Mouse (Mus musculus): ENCODE results near the gene Ola1. TPM values are rescaled to one million over a fixed set of nuclear protein-coding genes. Genes with fewer than 3 reads are reported as not detected.

The Ola1 gene
- total and polyA plus RNA-seq, 3 experiments, result 114 to 182 (median 175) TPM

DNA sequence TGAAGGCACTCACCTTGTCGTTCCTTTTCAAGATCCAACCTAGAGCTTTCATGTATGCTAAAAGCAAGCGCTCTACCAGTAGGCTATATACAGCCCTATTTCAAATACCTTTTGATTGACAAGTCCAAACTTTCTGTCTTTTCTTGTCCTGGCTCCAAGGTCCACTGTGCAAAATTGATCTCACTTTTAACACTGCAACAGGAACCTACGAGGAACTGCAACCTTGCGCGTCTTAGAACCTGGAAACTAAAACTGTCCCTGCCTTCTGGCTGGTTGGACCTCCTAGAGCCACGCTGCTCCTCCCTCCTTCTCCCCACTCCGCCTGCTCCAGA, 5.2 kb downstream of the Ola1 start:
- in situ Hi-C loops (cut with MboI; ENCODE audit: low pct_ligation_motif_present, low pct_unique_long_range_greater_than_20kb, low sequenced_read_pairs), result loop anchor here (10.0 kb wide), 1 partner anchor 51 kb away; no protein-coding TSS in a partner anchor
- peaks cover 8% of the 10 kb centered on the region for H3K79me2 ChIP-seq (replicated peaks; ENCODE audit: control insufficient read depth, extremely low read depth, insufficient read depth, poor library complexity, severe bottlenecking)
- peak overlapping the region; percentile 59 for H3K9ac ChIP-seq (ENCODE audit: insufficient read depth, low read depth)
- DNase-seq (ENCODE audit: extremely low read depth), result no peak
- dilution Hi-C loops (cut with MboI; ENCODE audit: extremely low pct_ligation_motif_present, extremely low pct_unique_long_range_greater_than_20kb, low sequenced_read_pairs), result no loop called here
- peak overlapping the region; percentile 97 for H3K4me2 ChIP-seq (ENCODE audit: insufficient read depth, low read depth, poor library complexity, severe bottlenecking)
- H3K27me3 ChIP-seq (replicated peaks), result no peaks in the 10 kb centered on the region
- no peak overlapping the region for H3K27ac ChIP-seq (ENCODE audit: insufficient read depth, low read depth)
- peaks cover 4 to 51% of the 10 kb centered on the region in 2 experiments for H3K4me1 ChIP-seq (ENCODE audit: control insufficient read depth in 1 of 2, insufficient read depth in 2 of 2)
- no peaks in the 10 kb centered on the region for H3K9me3 ChIP-seq (replicated peaks; ENCODE audit: low read length)
- peaks cover 10 to 37% of the 10 kb centered on the region in 2 experiments for H3K36me3 ChIP-seq (replicated peaks in 1 of 2; ENCODE audit: control insufficient read depth in 1 of 2, insufficient read depth in 1 of 2, low read length in 1 of 2)
- no peak for TF ChIP-seq USF1 (IDR thresholded peaks at IDR 0.05; ENCODE audit: low read depth, low read length)
- TF ChIP-seq POLR2A (IDR thresholded peaks at IDR 0.05; ENCODE audit: low read depth, low read length), result no peak
- no peak for TF ChIP-seq MAFK (IDR thresholded peaks at IDR 0.05; ENCODE audit: insufficient replicate concordance, low read length)
- TF ChIP-seq NRF1 (IDR thresholded peaks at IDR 0.05; ENCODE audit: low read depth, low read length), result no peak
- no peak for TF ChIP-seq GABPA (IDR thresholded peaks at IDR 0.05; ENCODE audit: insufficient replicate concordance, low read depth, low read length)
- no peak for TF ChIP-seq ZNF384 (IDR thresholded peaks at IDR 0.05; ENCODE audit: low read depth, low read length)
- TF ChIP-seq ELF1 (IDR thresholded peaks at IDR 0.05; ENCODE audit: low read depth, low read length), result no peak
- TF ChIP-seq E2F4 (IDR thresholded peaks at IDR 0.05; ENCODE audit: insufficient replicate concordance, low read depth, low read length), result no peak
- no peak for TF ChIP-seq HCFC1 (IDR thresholded peaks at IDR 0.05; ENCODE audit: low read depth, low read length)
- no peak for TF ChIP-seq KAT2A (IDR thresholded peaks at IDR 0.05; ENCODE audit: insufficient replicate concordance, low read length)
- no peak for TF ChIP-seq USF2 (conservative IDR thresholded peaks at IDR 0.05; ENCODE audit: low read depth, low read length)
- no peak for TF ChIP-seq SIN3A (IDR thresholded peaks at IDR 0.05; ENCODE audit: low read length)
- no peak for TF ChIP-seq ZC3H11A (IDR thresholded peaks at IDR 0.05; ENCODE audit: low read depth, low read length)
- TF ChIP-seq TCF12 (IDR thresholded peaks at IDR 0.05; ENCODE audit: low read depth, low read length), result no peak
- no peak for TF ChIP-seq RAD21 (IDR thresholded peaks at IDR 0.05; ENCODE audit: low read depth, low read length)
- TF ChIP-seq MAX (IDR thresholded peaks at IDR 0.05; ENCODE audit: low read length), result no peak
- no peak for TF ChIP-seq TBP (conservative IDR thresholded peaks at IDR 0.05; ENCODE audit: low read depth, low read length)
- H3K4me3 ChIP-seq (replicated peaks in 1 of 3; ENCODE audit: low read depth in 2 of 3, low read length in 2 of 3, poor library complexity in 1 of 3), result peak overlapping the region; percentile 82 to 98 (median 84)

DNA sequence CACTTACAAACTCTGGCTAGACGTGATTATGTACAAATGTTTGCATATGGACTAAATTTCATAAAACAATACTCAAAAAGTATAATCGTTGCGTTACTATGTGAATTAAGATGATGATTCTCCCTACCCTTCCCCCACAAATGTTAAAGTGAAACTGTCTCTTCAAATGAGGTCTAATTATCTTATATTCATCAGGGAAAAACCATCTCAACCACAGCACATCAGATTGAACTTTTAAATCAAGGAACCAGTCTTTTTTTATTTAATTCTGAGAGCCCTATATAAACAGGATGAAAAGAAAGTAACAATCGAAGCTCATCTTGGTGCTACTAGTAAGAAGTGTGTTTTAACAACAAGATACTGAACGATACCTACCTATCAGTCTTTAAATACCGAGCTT, 14.4 kb downstream of the Ola1 start:
- Histone ChIP-seq H3K27me3 (replicated peaks) (no peaks in the 10 kb centered on the region), H3K4me1 (ENCODE audit: control insufficient read depth in 1 of 2, insufficient read depth in 2 of 2) (peaks cover 7 to 38% of the 10 kb centered on the region in 2 experiments; a peak in 3 of 4 replicates), H3K9me3 (replicated peaks; ENCODE audit: low read length) (no peaks in the 10 kb centered on the region), H3K27ac (ENCODE audit: insufficient read depth, low read depth) (no peak overlapping the region), H3K4me2 (ENCODE audit: insufficient read depth, low read depth, poor library complexity, severe bottlenecking) (no peak overlapping the region), H3K36me3 (replicated peaks in 1 of 2; ENCODE audit: control insufficient read depth in 1 of 2, insufficient read depth in 1 of 2, low read length in 1 of 2) (peaks cover 14 to 55% of the 10 kb centered on the region in 2 experiments), H3K4me3 (replicated peaks in 1 of 3; ENCODE audit: low read depth in 2 of 3, low read length in 2 of 3, poor library complexity in 1 of 3) (no peak overlapping the region), H3K79me2 (replicated peaks; ENCODE audit: control insufficient read depth, extremely low read depth, insufficient read depth, poor library complexity, severe bottlenecking) (peaks cover 10% of the 10 kb centered on the region; the same call in 1 of the 2 replicates), H3K9ac (ENCODE audit: insufficient read depth, low read depth) (no peak overlapping the region)
- dilution Hi-C loops (cut with MboI; ENCODE audit: extremely low pct_ligation_motif_present, extremely low pct_unique_long_range_greater_than_20kb, low sequenced_read_pairs), result no loop called here
- in situ Hi-C loops (cut with MboI; ENCODE audit: low pct_ligation_motif_present, low pct_unique_long_range_greater_than_20kb, low sequenced_read_pairs), result no loop called here
- DNase-seq (ENCODE audit: extremely low read depth), result no peak
- TF ChIP-seq IRF4 (IDR thresholded peaks at IDR 0.05; ENCODE audit: low read depth, low read length) (no peak), MAFK (IDR thresholded peaks at IDR 0.05; ENCODE audit: insufficient replicate concordance, low read length) (no peak), E2F4 (IDR thresholded peaks at IDR 0.05; ENCODE audit: insufficient replicate concordance, low read depth, low read length) (no peak), CHD2 (IDR thresholded peaks at IDR 0.05; ENCODE audit: low read length) (no peak), MXI1 (IDR thresholded peaks at IDR 0.05; ENCODE audit: low read depth, low read length) (no peak), BHLHE40 (IDR thresholded peaks at IDR 0.05; ENCODE audit: low read depth, low read length) (no peak), CHD1 (IDR thresholded peaks at IDR 0.05; ENCODE audit: low read depth, low read length) (no peak), ELF1 (IDR thresholded peaks at IDR 0.05; ENCODE audit: low read depth, low read length) (no peak), TBP (conservative IDR thresholded peaks at IDR 0.05; ENCODE audit: low read depth, low read length) (no peak), ZNF384 (IDR thresholded peaks at IDR 0.05; ENCODE audit: low read depth, low read length) (no peak), MYC (IDR thresholded peaks at IDR 0.05; ENCODE audit: low read depth, low read length) (no peak), CTCF (conservative IDR thresholded peaks at IDR 0.05 in 1 of 2, IDR thresholded peaks at IDR 0.05 in 1 of 2; ENCODE audit: low read depth in 2 of 2, low read length in 2 of 2) (no peak), POLR2A (IDR thresholded peaks at IDR 0.05; ENCODE audit: low read depth, low read length) (no peak), UBTF (IDR thresholded peaks at IDR 0.05; ENCODE audit: low read depth, low read length) (no peak), ZMIZ1 (IDR thresholded peaks at IDR 0.05; ENCODE audit: low read depth, low read length) (no peak), JUND (conservative IDR thresholded peaks at IDR 0.05; ENCODE audit: low read depth, low read length) (no peak)

Measured in CH12.LX (cell line).